Mouse (Mus musculus): Measurements from ENCODE around the gene Myl6. TPM values are rescaled to one million over a fixed set of nuclear protein-coding genes. Genes with fewer than 3 reads are reported as not detected.
A peak's percentile ranks its signal among the peaks of the same experiment; 100 is the strongest.

The Myl6 gene
- polyA plus RNA-seq, 1 experiment: 2,234 TPM

DNA sequence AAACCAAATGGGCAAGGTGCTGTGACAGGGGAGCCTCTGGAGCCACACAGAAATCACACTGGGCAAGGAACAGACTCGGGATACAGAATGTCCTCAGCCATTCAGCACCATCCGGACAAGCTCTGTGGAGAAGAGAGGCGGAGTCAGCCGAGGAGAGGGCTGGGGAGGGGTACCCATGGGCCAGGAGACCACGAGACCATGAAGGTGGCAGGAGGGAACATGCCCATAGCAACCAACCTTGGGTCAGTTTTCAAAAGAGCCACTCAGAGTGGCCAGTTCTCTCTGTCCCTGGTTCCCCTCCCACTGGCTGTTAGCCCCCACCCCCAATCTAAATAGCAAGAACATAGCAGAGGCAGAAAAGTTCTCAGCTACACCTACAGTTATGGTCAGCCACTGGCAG lies 3.0 kb downstream of the Myl6 start:
- H3K27me3 ChIP-seq (ENCODE audit: control insufficient read depth, insufficient read depth, insufficient read length): no peaks in the 10 kb centered on the region
- H3K4me3 ChIP-seq: peak overlapping the region; percentile 98
- peak overlapping the region; percentile 97 for H3K4me2 ChIP-seq (ENCODE audit: low read depth)
- peaks cover 21% of the 10 kb centered on the region for H3K36me3 ChIP-seq (ENCODE audit: control insufficient read depth, insufficient read depth)
- H3ac ChIP-seq (ENCODE audit: control insufficient read depth, insufficient read length): no peak overlapping the region
- TF ChIP-seq POLR2AphosphoS2 (IDR thresholded peaks at IDR 0.05; ENCODE audit: insufficient read length, low read depth) (peak; percentile 56), CEBPB (IDR thresholded peaks at IDR 0.05; ENCODE audit: insufficient read depth, poor library complexity, severe bottlenecking) (no peak), E2F4 (IDR thresholded peaks at IDR 0.05; ENCODE audit: insufficient read depth) (no peak), TCF12 (IDR thresholded peaks at IDR 0.05; ENCODE audit: insufficient read depth, poor library complexity, severe bottlenecking) (no peak), MYOD1 (IDR thresholded peaks at IDR 0.05; ENCODE audit: control insufficient read depth in 1 of 3, insufficient read length in 2 of 3, low read depth in 2 of 3) (no peak), POLR2A (IDR thresholded peaks at IDR 0.05; ENCODE audit: insufficient read length, low read depth) (no peak)
- H3K79me2 ChIP-seq (ENCODE audit: control insufficient read depth, insufficient read depth): peaks cover 44% of the 10 kb centered on the region

GRCm38 (mm10) chr10:128490232-128490631 lies 3.7 kb downstream of the Myl6 start:
- no peaks in the 10 kb centered on the region for H3K27me3 ChIP-seq (ENCODE audit: control insufficient read depth, insufficient read depth, insufficient read length)
- H3K79me2 ChIP-seq (ENCODE audit: control insufficient read depth, insufficient read depth): peaks cover 39% of the 10 kb centered on the region
- no peak for TF ChIP-seq TCF12 (IDR thresholded peaks at IDR 0.05; ENCODE audit: insufficient read depth, poor library complexity, severe bottlenecking)
- peak; percentile 95 for TF ChIP-seq SRF (IDR thresholded peaks at IDR 0.05; ENCODE audit: control insufficient read depth, insufficient read length, low read depth)
- no peak for TF ChIP-seq E2F4 (IDR thresholded peaks at IDR 0.05; ENCODE audit: insufficient read depth)
- TF ChIP-seq POLR2A (IDR thresholded peaks at IDR 0.05; ENCODE audit: insufficient read length, low read depth): peak; percentile 64
- no peak for TF ChIP-seq USF1 (IDR thresholded peaks at IDR 0.05; ENCODE audit: low read depth)
- TF ChIP-seq MYOD1 (IDR thresholded peaks at IDR 0.05; ENCODE audit: control insufficient read depth in 1 of 3, insufficient read length in 2 of 3, low read depth in 2 of 3): peak in 2 of 3 experiments; percentile 56 to 78
- TF ChIP-seq MYOG (IDR thresholded peaks at IDR 0.05; ENCODE audit: control insufficient read depth in 1 of 3, insufficient read depth in 1 of 3, insufficient read length in 2 of 3, low read depth in 2 of 3): peak in 2 of 3 experiments; percentile 77 to 82
- no peak for TF ChIP-seq CEBPB (IDR thresholded peaks at IDR 0.05; ENCODE audit: insufficient read depth, poor library complexity, severe bottlenecking)
- peak; percentile 94 for TF ChIP-seq POLR2AphosphoS2 (IDR thresholded peaks at IDR 0.05; ENCODE audit: insufficient read length, low read depth)
- TF ChIP-seq TCF3 (IDR thresholded peaks at IDR 0.05; ENCODE audit: insufficient read length, low read depth): no peak
- TF ChIP-seq MAX (IDR thresholded peaks at IDR 0.05; ENCODE audit: low read depth): no peak
- TF ChIP-seq REST (IDR thresholded peaks at IDR 0.05; ENCODE audit: insufficient read depth, insufficient read length): no peak
- no peak overlapping the region for H3ac ChIP-seq (ENCODE audit: control insufficient read depth, insufficient read length)
- H3K4me3 ChIP-seq: no peak overlapping the region
- peak overlapping the region; percentile 97 for H3K4me2 ChIP-seq (ENCODE audit: low read depth)
- H3K36me3 ChIP-seq (ENCODE audit: control insufficient read depth, insufficient read depth): peaks cover 27% of the 10 kb centered on the region

- H3K4me3 ChIP-seq: no peak overlapping the region
- no peak overlapping the region for H3ac ChIP-seq (ENCODE audit: control insufficient read depth, insufficient read length)
- H3K79me2 ChIP-seq (ENCODE audit: control insufficient read depth, insufficient read depth): peaks cover 34% of the 10 kb centered on the region
- peaks cover 27% of the 10 kb centered on the region for H3K36me3 ChIP-seq (ENCODE audit: control insufficient read depth, insufficient read depth)
- H3K4me2 ChIP-seq (ENCODE audit: low read depth): no peak overlapping the region
- TF ChIP-seq MYOG (IDR thresholded peaks at IDR 0.05; ENCODE audit: control insufficient read depth in 1 of 3, insufficient read depth in 1 of 3, insufficient read length in 2 of 3, low read depth in 2 of 3) (no peak), TCF3 (IDR thresholded peaks at IDR 0.05; ENCODE audit: insufficient read length, low read depth) (no peak), E2F4 (IDR thresholded peaks at IDR 0.05; ENCODE audit: insufficient read depth) (no peak), TCF12 (IDR thresholded peaks at IDR 0.05; ENCODE audit: insufficient read depth, poor library complexity, severe bottlenecking) (no peak), USF1 (IDR thresholded peaks at IDR 0.05; ENCODE audit: low read depth) (no peak), POLR2A (IDR thresholded peaks at IDR 0.05; ENCODE audit: insufficient read length, low read depth) (no peak), REST (IDR thresholded peaks at IDR 0.05; ENCODE audit: insufficient read depth, insufficient read length) (no peak), SRF (IDR thresholded peaks at IDR 0.05; ENCODE audit: control insufficient read depth, insufficient read length, low read depth) (no peak), MYOD1 (IDR thresholded peaks at IDR 0.05; ENCODE audit: control insufficient read depth in 1 of 3, insufficient read length in 2 of 3, low read depth in 2 of 3) (no peak), CEBPB (IDR thresholded peaks at IDR 0.05; ENCODE audit: insufficient read depth, poor library complexity, severe bottlenecking) (no peak)
- no peaks in the 10 kb centered on the region for H3K27me3 ChIP-seq (ENCODE audit: control insufficient read depth, insufficient read depth, insufficient read length)
These were observed 4.2 kb downstream of the Myl6 start for GRCm38 (mm10) chr10:128489785-128490184.

- TF ChIP-seq MYOD1 (IDR thresholded peaks at IDR 0.05; ENCODE audit: control insufficient read depth in 1 of 3, insufficient read length in 2 of 3, low read depth in 2 of 3) (no peak), POLR2AphosphoS2 (IDR thresholded peaks at IDR 0.05; ENCODE audit: insufficient read length, low read depth) (peak; percentile 77), REST (IDR thresholded peaks at IDR 0.05; ENCODE audit: insufficient read depth, insufficient read length) (no peak)
- H3K79me2 ChIP-seq (ENCODE audit: control insufficient read depth, insufficient read depth): peaks cover 30% of the 10 kb centered on the region
- H3ac ChIP-seq (ENCODE audit: control insufficient read depth, insufficient read length): no peak overlapping the region
- no peak overlapping the region for H3K4me2 ChIP-seq (ENCODE audit: low read depth)
- H3K4me3 ChIP-seq: no peak overlapping the region
- H3K36me3 ChIP-seq (ENCODE audit: control insufficient read depth, insufficient read depth): peaks cover 27% of the 10 kb centered on the region
- no peaks in the 10 kb centered on the region for H3K27me3 ChIP-seq (ENCODE audit: control insufficient read depth, insufficient read depth, insufficient read length)
These were observed 4.6 kb downstream of the Myl6 start for GRCm38 (mm10) chr10:128489380-128489779.

- H3K36me3 ChIP-seq (ENCODE audit: control insufficient read depth, insufficient read depth): peaks cover 30% of the 10 kb centered on the region
- H3K79me2 ChIP-seq (ENCODE audit: control insufficient read depth, insufficient read depth): peaks cover 28% of the 10 kb centered on the region
- TF ChIP-seq POLR2A (IDR thresholded peaks at IDR 0.05; ENCODE audit: insufficient read length, low read depth) (peak; percentile 10), MAX (IDR thresholded peaks at IDR 0.05; ENCODE audit: low read depth) (no peak), REST (IDR thresholded peaks at IDR 0.05; ENCODE audit: insufficient read depth, insufficient read length) (no peak), POLR2AphosphoS2 (IDR thresholded peaks at IDR 0.05; ENCODE audit: insufficient read length, low read depth) (peak; percentile 75), SRF (IDR thresholded peaks at IDR 0.05; ENCODE audit: control insufficient read depth, insufficient read length, low read depth) (no peak), E2F4 (IDR thresholded peaks at IDR 0.05; ENCODE audit: insufficient read depth) (no peak), CEBPB (IDR thresholded peaks at IDR 0.05; ENCODE audit: insufficient read depth, poor library complexity, severe bottlenecking) (no peak), MYOD1 (IDR thresholded peaks at IDR 0.05; ENCODE audit: control insufficient read depth in 1 of 3, insufficient read length in 2 of 3, low read depth in 2 of 3) (no peak), TCF3 (IDR thresholded peaks at IDR 0.05; ENCODE audit: insufficient read length, low read depth) (no peak), USF1 (IDR thresholded peaks at IDR 0.05; ENCODE audit: low read depth) (no peak), TCF12 (IDR thresholded peaks at IDR 0.05; ENCODE audit: insufficient read depth, poor library complexity, severe bottlenecking) (no peak), MYOG (IDR thresholded peaks at IDR 0.05; ENCODE audit: control insufficient read depth in 1 of 3, insufficient read depth in 1 of 3, insufficient read length in 2 of 3, low read depth in 2 of 3) (no peak)
- H3K4me2 ChIP-seq (ENCODE audit: low read depth): no peak overlapping the region
- no peak overlapping the region for H3ac ChIP-seq (ENCODE audit: control insufficient read depth, insufficient read length)
- no peak overlapping the region for H3K4me3 ChIP-seq
- H3K27me3 ChIP-seq (ENCODE audit: control insufficient read depth, insufficient read depth, insufficient read length): no peaks in the 10 kb centered on the region
These were observed 5.2 kb downstream of the Myl6 start for GRCm38 (mm10) chr10:128488776-128489175.
